Comparison of ENCODE assay signal across 8 mouse cellular contexts in genomic region chr16:3122861-3123477, GRCm38 (mm10).
DNase-seq lines count a peak whose midpoint lies in the region; ATAC-seq and TF ChIP-seq lines count a peak whose summit lies in the region.
"Not testable (repeated sequence)": the region's sequence is repeated elsewhere in the genome, so short reads cannot be mapped to it uniquely, and the experiment has no call there.

No protein-coding gene starts in this region.

- 60% methylated on average over 8 of the region's 8 CpGs for WGBS in heart, embryonic 12.5 days
- WGBS in kidney, postnatal 0 days, result 70% methylated on average over 8 of the region's 8 CpGs
- WGBS in limb, embryonic 15.5 days, result 69% methylated on average over 8 of the region's 8 CpGs

- H3K27me3 ChIP-seq in heart, embryonic 12.5 days (replicated peaks); kidney, postnatal 0 days (ENCODE audit: insufficient read depth, low read length); limb, embryonic 15.5 days: not testable (repeated sequence)

- H3K4me1 ChIP-seq in heart, embryonic 12.5 days (replicated peaks); kidney, postnatal 0 days (replicated peaks; ENCODE audit: insufficient read depth, low read length); limb, embryonic 15.5 days: not testable (repeated sequence)

- H3K9ac ChIP-seq in heart, embryonic 12.5 days; kidney, postnatal 0 days (ENCODE audit: low read depth, low read length); limb, embryonic 15.5 days: not testable (repeated sequence)

- peak; percentile 11; the same call in 1 of the 2 replicates for TF ChIP-seq CTCF in kidney, postnatal 0 days (IDR thresholded peaks at IDR 0.05; ENCODE audit: low read depth)

- H3K27ac ChIP-seq in heart, embryonic 12.5 days (ENCODE audit: poor library complexity, severe bottlenecking); kidney, postnatal 0 days; limb, embryonic 15.5 days: not testable (repeated sequence)

- H3K9me3 ChIP-seq in heart, embryonic 12.5 days (replicated peaks); kidney, postnatal 0 days (replicated peaks; ENCODE audit: low read length); limb, embryonic 15.5 days: not testable (repeated sequence)

- not testable (repeated sequence) for H3K4me3 ChIP-seq in heart, embryonic 12.5 days; kidney, postnatal 0 days (replicated peaks; ENCODE audit: low read depth, low read length); limb, embryonic 15.5 days

- ATAC-seq in CD4-positive, CD25-positive, alpha-beta regulatory T cell, adult 4 months, result peak; percentile 94
- ATAC-seq in erythroid progenitor cell, adult 5-6 weeks (replicated peaks; ENCODE audit: low FRiP score, poor library complexity, severe bottlenecking), result peak; percentile 86
- peak; percentile 61 for ATAC-seq in heart, embryonic 12.5 days (ENCODE audit: insufficient number of reproducible peaks, low FRiP score)
- ATAC-seq in kidney, postnatal 0 days (replicated peaks; ENCODE audit: low FRiP score, low read depth), result peak; percentile 41; the same call in 1 of the 2 replicates
- ATAC-seq in limb, embryonic 15.5 days (ENCODE audit: insufficient number of reproducible peaks, low FRiP score, low TSS enrichment, low read depth), result peak; percentile 62; the same call in 1 of the 2 replicates

- peak; percentile 19 for DNase-seq in brain, adult 2 months (ENCODE audit: low read depth, low spot score)
- DNase-seq in kidney, postnatal 0 days (ENCODE audit: low spot score), result not testable (repeated sequence)
- peak; percentile 33 to 40 for DNase-seq in monocyte, adult 2 months (ENCODE audit: low read depth in 1 of 2, low spot score in 2 of 2)
- peak; percentile 56 for DNase-seq in testis, postnatal 14 days (ENCODE audit: low spot score)

- H3K36me3 ChIP-seq in heart, embryonic 12.5 days; kidney, postnatal 0 days (ENCODE audit: insufficient read depth, low read length); limb, embryonic 15.5 days: not testable (repeated sequence)

- not testable (repeated sequence) for H3K4me2 ChIP-seq in heart, embryonic 12.5 days; kidney, postnatal 0 days (ENCODE audit: low read length); limb, embryonic 15.5 days

Comparison
In these comparisons a context has a peak if more than half of its experiments do, and no peak if none do; other contexts are left out.
1. ATAC-seq: peak in every context shown above with its lines; median percentile 94 in CD4-positive, CD25-positive, alpha-beta regulatory T cell, adult 4 months; 86 in erythroid progenitor cell, adult 5-6 weeks; 62 in limb, embryonic 15.5 days; 61 in heart, embryonic 12.5 days; 41 in kidney, postnatal 0 days.